Mouse (Mus musculus) heart, postnatal 0 days (tissue): ENCODE data around the gene Evi5. TPM values are rescaled to one million over a fixed set of nuclear protein-coding genes. Genes with fewer than 3 reads are reported as not detected.

Experiments
- ATAC-seq: fragments of 200-750 bp; cut with Nextera tagmentation; 2 replicates; pipeline ENCODE4 v1.8.0; 2017; ENCODE audit warnings: low read depth, moderate number of reproducible peaks, moderate library complexity; ENCODE audit not compliant: insufficient read depth
- DNase-seq: peaks from one replicate; pipeline ENCODE4 v3.0.0-alpha.2; 2016; ENCODE audit warnings: low spot score
- H3K27ac ChIP-seq: fragments of 300-500 bp; sonication (generic); 2 replicates; pipeline ENCODE4 v1.5.1; 2014; ENCODE audit warnings: low read depth, mild to moderate bottlenecking
- H3K27me3 ChIP-seq: fragments of 300-500 bp; sonication (generic); 2 replicates; pipeline ENCODE4 v1.6.1; 2014; ENCODE audit warnings: low read length, mixed read lengths; ENCODE audit not compliant: control insufficient read depth, insufficient read depth
- H3K36me3 ChIP-seq: fragments of 300-500 bp; sonication (generic); replicated peaks from 2 replicates; pipeline ENCODE4 v1.6.1; 2014; ENCODE audit warnings: low read length, mixed read lengths; ENCODE audit not compliant: control insufficient read depth, insufficient read depth
- H3K4me1 ChIP-seq: fragments of 300-500 bp; sonication (generic); 2 replicates; pipeline ENCODE4 v1.6.1; 2014; ENCODE audit warnings: antibody characterized with exemption; ENCODE audit not compliant: control insufficient read depth, insufficient read depth
- H3K4me2 ChIP-seq: fragments of 300-500 bp; sonication (generic); 2 replicates; pipeline ENCODE4 v1.6.1; 2014; ENCODE audit warnings: low read depth, mild to moderate bottlenecking, low read length, moderate library complexity
- H3K4me3 ChIP-seq: fragments of 300-500 bp; sonication (generic); 2 replicates; pipeline ENCODE4 v1.5.1; 2014; ENCODE audit warnings: low read depth, low read length
- H3K9ac ChIP-seq: fragments of 300-500 bp; sonication (generic); replicated peaks from 2 replicates; pipeline ENCODE4 v1.6.1; 2014; ENCODE audit warnings: low read depth, low read length, mixed read lengths
- H3K9me3 ChIP-seq: fragments of 300-500 bp; sonication (generic); replicated peaks from 2 replicates; pipeline ENCODE4 v1.6.1; 2016; ENCODE audit warnings: low read length; ENCODE audit not compliant: control insufficient read depth
- CTCF ChIP-seq: IDR thresholded peaks from 2 replicates; pipeline ENCODE4 v1.5.1; 2016; ENCODE audit warnings: antibody characterized with exemption, control low read depth, low read depth
- EP300 ChIP-seq: IDR thresholded peaks from 2 replicates; pipeline ENCODE4 v1.6.1; 2016; ENCODE audit warnings: antibody characterized with exemption, low read depth
- WGBS: fragments of 180-500 bp; shearing (Covaris S2); extraction: QIAGEN DNeasy Blood & Tissue Kit; methylation state at CpG from one replicate; pipeline ENCODE4 v1.1.7; 2014; 5-methylcytosine and 5-hydroxymethylcytosine counted together
- polyA plus RNA-seq: library from polyadenylated mRNA; unstranded; fragments of >200 nt; fragmentation: Nextera tagmentation; extraction: Ambion mirVana; gene quantifications from 2 replicates; pipeline ENCODE4 v1.2.1, GENCODE M21; 2015
- total RNA-seq: library from RNA; depleted of rRNA; stranded (reverse); fragments of >200 nt; gene quantifications from 2 replicates; pipeline ENCODE4 v1.2.3, GENCODE M21; 2014; ENCODE audit warnings: low replicate concordance

Gene Evi5
- total and polyA plus RNA-seq, 2 experiments from 2014 or later, result 38.4 to 66.6 TPM

DNA sequence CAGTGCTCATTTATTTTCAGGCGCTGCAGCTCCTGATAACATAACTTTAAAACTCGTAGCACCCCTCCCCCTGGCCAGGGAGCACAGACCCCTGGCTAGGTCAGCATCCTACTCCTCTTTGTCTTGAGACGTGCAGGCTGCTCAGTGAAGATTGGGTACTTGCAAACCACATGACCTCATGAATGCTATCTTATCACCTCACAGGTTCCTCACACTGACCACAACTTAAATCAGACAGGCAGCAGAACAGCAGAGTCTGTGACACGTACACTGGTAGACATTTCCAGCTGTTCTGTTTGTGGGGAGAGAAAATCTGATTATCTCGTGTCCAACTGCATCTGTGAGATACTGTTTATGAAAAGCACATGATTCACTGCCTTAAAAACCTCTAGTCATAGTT lies 115.8 kb downstream of the Evi5 start:
- TF ChIP-seq EP300 (no peak), CTCF (no peak)
- H3K4me2 ChIP-seq, result no peak overlapping the region
- no peak overlapping the region for H3K9ac ChIP-seq
- H3K9me3 ChIP-seq, result no peaks in the 10 kb centered on the region
- H3K27me3 ChIP-seq, result no peaks in the 10 kb centered on the region
- no peak for ATAC-seq
- DNase-seq, result no peak
- 0 out of 2 replicates have a peak, but pooled peaks cover 2% of the 10 kb centered on the region for H3K4me1 ChIP-seq
- H3K4me3 ChIP-seq, result no peak overlapping the region
- H3K27ac ChIP-seq, result no peak overlapping the region
- H3K36me3 ChIP-seq, result peaks cover 15% of the 10 kb centered on the region; the same call in 1 of the 2 replicates
- 25% methylated on average over 5 of the region's 5 CpGs for whole genome bisulfite sequencing

DNA sequence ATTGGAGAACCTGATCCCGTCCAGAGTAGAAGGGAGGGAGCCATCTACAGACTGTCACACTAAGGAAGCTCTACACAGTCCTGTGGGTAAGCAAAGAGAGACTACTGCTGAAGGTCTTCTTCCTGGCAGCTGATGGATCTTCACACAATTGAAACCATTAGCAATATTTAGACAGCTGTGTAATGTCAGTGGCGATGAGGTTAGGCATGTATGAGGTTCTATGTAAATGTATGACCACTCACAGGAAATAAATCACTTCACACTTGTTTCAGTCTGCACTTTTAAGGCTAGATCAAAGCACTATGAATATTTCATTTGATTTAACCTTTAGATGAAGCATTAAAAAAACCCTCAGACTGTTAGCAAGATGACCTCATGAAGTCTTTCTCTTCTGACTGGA lies 118.8 kb downstream of the Evi5 start:
- ATAC-seq, result no peak
- H3K9ac ChIP-seq, result no peak overlapping the region

DNA sequence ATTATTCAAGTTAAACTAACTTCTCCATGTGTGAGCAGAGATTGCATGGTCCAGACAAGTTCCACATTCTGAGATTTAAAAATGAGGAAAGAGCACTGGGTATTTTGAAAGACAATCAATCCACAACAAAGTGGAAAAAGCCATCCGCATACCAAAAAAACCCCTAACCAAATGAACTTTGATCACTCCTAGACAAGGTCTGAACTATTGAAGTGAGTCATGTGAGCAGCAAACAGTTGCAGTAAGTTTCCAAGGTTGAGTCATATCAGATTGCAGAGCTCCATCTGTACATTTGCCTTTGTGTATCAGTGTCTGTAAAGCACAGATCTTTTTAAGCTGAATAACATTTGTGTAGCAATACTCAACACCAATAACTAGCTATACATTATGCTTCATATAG lies 120.2 kb downstream of the Evi5 start:
- Histone ChIP-seq H3K4me2 (no peak overlapping the region), H3K27me3 (no peaks in the 10 kb centered on the region), H3K4me1 (0 out of 2 replicates have a peak, but pooled peaks cover 5% of the 10 kb centered on the region), H3K4me3 (no peak overlapping the region), H3K36me3 (peaks cover 12% of the 10 kb centered on the region; the same call in 1 of the 2 replicates), H3K27ac (no peak overlapping the region), H3K9me3 (no peaks in the 10 kb centered on the region), H3K9ac (no peak overlapping the region)
- TF ChIP-seq EP300, result no peak
- DNase-seq (no peak), ATAC-seq (no peak)
- 80% methylated on average over 1 of the region's 1 CpGs for WGBS

More for the DNA sequence above, 118.8 kb downstream of the Evi5 start:
- Histone ChIP-seq H3K27me3 (no peaks in the 10 kb centered on the region), H3K36me3 (peaks cover 12% of the 10 kb centered on the region; the same call in 1 of the 2 replicates), H3K4me2 (no peak overlapping the region), H3K27ac (no peak overlapping the region), H3K9me3 (no peaks in the 10 kb centered on the region), H3K4me3 (no peak overlapping the region), H3K4me1 (0 out of 2 replicates have a peak, but pooled peaks cover 2% of the 10 kb centered on the region)
- no peak for DNase-seq
- WGBS, result 78% methylated on average over 2 of the region's 2 CpGs
- TF ChIP-seq EP300, result no peak
- no peak for TF ChIP-seq CTCF

DNA sequence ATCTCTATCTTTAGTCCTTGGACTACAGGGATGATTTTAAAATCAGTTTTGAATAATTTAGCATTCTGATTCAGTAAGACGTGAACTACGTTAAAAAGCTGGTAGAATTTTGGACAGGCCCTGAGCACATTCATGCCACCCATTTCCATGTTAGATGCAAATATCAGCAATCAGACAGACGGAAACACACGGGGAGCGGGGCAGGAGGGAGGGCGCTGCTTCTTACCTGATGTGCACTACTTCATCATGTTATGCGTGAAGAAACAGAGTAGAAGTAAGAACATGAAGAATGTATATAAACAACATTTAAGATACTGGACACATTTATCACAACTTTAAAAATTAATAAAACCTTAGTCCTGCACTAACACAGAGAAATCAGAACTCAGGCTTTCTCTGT lies 121.3 kb downstream of the Evi5 start:
- Histone ChIP-seq H3K9me3 (no peaks in the 10 kb centered on the region), H3K4me2 (no peak overlapping the region), H3K27me3 (no peaks in the 10 kb centered on the region), H3K9ac (no peak overlapping the region), H3K4me1 (0 out of 2 replicates have a peak, but pooled peaks cover 4% of the 10 kb centered on the region), H3K27ac (no peak overlapping the region), H3K4me3 (no peak overlapping the region), H3K36me3 (peaks cover 12% of the 10 kb centered on the region; the same call in 1 of the 2 replicates)
- 93% methylated on average over 7 of the region's 7 CpGs for WGBS
- DNase-seq, result no peak
- no peak for ATAC-seq
- no peak for TF ChIP-seq CTCF
- TF ChIP-seq EP300, result no peak

DNA sequence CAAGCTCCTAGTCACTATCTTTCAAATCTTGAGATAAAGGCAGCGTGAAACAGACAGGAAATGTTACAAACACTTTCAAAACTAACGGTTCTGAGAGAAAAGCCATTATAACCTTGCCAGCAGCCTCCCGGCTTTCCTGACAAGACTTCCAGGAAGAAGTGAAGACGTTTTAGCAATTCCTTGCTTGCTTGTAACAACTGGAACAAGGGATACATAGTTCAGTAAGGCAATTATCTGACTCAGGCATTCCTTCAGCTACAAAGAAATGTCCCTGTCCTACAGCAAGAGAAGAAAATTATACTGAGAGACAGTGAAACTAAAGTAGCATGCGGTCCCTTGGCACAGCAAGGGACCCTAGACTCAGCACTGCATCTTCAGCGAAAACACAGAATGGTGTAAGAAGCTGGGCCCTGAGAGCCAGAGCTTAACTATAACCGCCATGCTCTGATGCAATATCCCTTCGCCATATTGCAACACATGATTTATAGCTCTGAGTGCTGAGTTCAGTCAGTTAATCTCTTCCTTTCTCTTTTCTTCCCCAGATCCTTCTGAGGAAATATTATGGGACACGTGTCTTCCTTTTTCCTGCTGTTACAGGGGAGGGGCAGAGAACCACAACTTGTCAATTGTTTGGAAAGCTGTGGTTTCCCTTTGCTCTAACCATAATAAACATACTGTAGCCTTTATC lies 125.5 kb downstream of the Evi5 start:
- 50% methylated on average over 9 of the region's 9 CpGs for WGBS
- Histone ChIP-seq H3K4me1 (0 out of 2 replicates have a peak, but pooled peaks cover 4% of the 10 kb centered on the region), H3K9ac (no peak overlapping the region), H3K36me3 (peaks cover 2% of the 10 kb centered on the region; the same call in 1 of the 2 replicates), H3K4me2 (no peak overlapping the region), H3K27ac (peak overlapping the region; percentile 64; the same call in 1 of the 2 replicates), H3K9me3 (no peaks in the 10 kb centered on the region), H3K4me3 (no peak overlapping the region), H3K27me3 (no peaks in the 10 kb centered on the region)
- no peak for TF ChIP-seq CTCF
- TF ChIP-seq EP300, result no peak
- ATAC-seq, result no peak
- peak; percentile 6 for DNase-seq
